Mouse (Mus musculus) brain, embryonic 14.5 days (tissue): ENCODE results near the gene Cyp2w1. TPM values are rescaled to one million over a fixed set of nuclear protein-coding genes. Genes with fewer than 3 reads are reported as not detected.
"Not testable (repeated sequence)": the region's sequence is repeated elsewhere in the genome, so short reads cannot be mapped to it uniquely, and the experiment has no call there.

Experiments
- DNase-seq: peaks from one replicate; pipeline ENCODE4 v3.0.0-alpha.2; 2011; ENCODE audit warnings: low read depth
- CTCF ChIP-seq: fragments of 200-500 bp; IDR thresholded peaks from 2 replicates; pipeline ENCODE4 v1.5.1; 2012; ENCODE audit warnings: inconsistent platforms, mild to moderate bottlenecking, moderate library complexity, borderline replicate concordance; ENCODE audit not compliant: insufficient read depth, insufficient read length; ENCODE audit errors: extremely low read depth
- POLR2A ChIP-seq: fragments of 200-500 bp; IDR thresholded peaks from 2 replicates; pipeline ENCODE4 v1.6.1; 2012; ENCODE audit warnings: mild to moderate bottlenecking, inconsistent platforms, borderline replicate concordance; ENCODE audit not compliant: poor library complexity, insufficient read depth, insufficient read length, severe bottlenecking; ENCODE audit errors: extremely low read depth
- polyA plus RNA-seq: library from polyadenylated mRNA; depleted of rRNA; stranded (reverse); fragments of >200 nt; gene quantifications from 2 replicates; pipeline ENCODE4 v1.2.3, GENCODE M21; 2012

Cyp2w1 gene
- polyA plus RNA-seq, 1 experiment, result 1.7 TPM

DNA sequence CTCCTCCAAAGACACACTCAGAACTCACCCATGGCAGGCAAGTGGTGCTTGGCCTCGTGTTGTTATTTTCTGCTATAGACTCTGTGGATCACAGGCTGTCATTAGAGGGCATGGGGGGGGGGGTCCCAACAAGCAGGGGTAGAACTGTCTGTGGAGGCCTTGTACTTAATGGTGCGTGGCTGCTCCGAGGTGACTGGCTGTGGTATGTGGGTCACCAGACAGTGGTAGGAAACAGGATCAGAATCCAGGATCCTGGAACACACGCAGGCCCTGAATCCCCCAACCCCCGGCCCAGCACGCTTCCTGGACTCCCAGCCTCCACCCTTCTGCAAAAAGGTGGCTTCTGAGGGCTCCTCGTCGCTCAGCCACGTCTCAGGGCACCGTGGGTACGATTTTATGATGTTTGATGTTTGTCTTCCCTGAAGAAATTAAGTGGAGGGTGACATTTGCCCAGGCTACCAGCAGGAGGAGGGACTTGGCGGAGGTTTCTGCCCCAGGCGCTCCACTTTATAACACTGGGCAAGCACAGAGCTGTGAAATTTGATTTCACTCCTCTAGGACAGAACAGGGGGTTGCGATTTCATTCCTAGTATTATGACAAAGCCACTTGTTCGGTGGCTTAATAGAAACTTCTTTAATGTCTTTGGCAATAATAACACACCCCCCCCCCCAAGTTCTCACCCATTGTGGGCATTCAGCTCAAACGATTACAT, 19.0 kb upstream of the Cyp2w1 start:
- no peak for DNase-seq
- TF ChIP-seq CTCF (no peak), POLR2A (no peak)

GRCm38 (mm10) chr5:139334394-139334793, 18.0 kb upstream of the Cyp2w1 start:
- DNase-seq, result not testable (repeated sequence)

DNA sequence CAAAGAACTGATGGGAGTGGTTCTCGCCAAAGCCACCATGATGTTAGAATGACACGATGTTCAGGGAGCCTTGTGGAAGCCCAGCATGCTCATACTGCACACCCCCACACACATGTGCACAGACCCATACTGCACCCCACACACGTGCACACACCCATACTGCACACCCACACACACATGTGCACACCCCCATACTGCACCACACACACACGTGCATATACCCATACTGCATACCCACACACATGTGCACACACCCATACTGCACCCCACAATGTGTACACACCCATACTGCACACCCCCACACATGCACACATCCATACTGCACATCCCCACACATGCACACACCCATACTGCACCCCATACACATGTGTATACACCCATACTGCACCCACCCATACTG, 16.8 kb upstream of the Cyp2w1 start:
- no peak for DNase-seq
- TF ChIP-seq CTCF (no peak), POLR2A (no peak)

DNA sequence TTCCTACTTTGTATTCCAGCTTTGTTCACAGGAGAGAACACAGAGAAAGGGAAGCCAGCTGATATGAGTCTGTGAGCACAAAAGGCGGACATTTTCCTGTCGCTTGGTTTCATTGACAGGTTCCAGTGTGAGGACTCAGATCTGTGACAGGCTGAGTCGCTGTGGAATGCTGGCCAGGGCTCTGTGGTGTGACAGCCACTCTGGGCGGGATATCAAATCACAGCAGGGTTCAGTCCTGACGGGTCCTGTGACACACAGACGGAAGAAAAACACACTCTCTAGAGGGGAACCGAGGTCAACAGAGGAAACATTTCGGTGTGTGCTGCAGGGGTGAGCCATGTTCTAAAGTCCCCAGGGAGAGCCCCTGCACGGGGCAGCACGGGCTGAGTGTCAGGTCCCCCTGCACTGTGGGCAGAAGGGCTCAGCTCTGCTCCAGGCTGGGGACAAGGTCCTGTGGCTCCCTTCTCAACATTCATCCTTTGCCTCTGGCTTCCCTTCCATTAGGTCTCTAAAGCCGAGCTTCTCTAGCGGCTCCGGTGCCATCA, 14.5 kb upstream of the Cyp2w1 start:
- TF ChIP-seq POLR2A (no peak), CTCF (no peak)
- no peak for DNase-seq

GRCm38 (mm10) chr5:139338403-139338802, 14.0 kb upstream of the Cyp2w1 start:
- DNase-seq, result no peak
- TF ChIP-seq POLR2A (no peak), CTCF (no peak)

- TF ChIP-seq CTCF, result no peak
- no peak for TF ChIP-seq POLR2A
- DNase-seq, result no peak
These were observed 13.5 kb upstream of the Cyp2w1 start for GRCm38 (mm10) chr5:139338891-139339290.

DNA sequence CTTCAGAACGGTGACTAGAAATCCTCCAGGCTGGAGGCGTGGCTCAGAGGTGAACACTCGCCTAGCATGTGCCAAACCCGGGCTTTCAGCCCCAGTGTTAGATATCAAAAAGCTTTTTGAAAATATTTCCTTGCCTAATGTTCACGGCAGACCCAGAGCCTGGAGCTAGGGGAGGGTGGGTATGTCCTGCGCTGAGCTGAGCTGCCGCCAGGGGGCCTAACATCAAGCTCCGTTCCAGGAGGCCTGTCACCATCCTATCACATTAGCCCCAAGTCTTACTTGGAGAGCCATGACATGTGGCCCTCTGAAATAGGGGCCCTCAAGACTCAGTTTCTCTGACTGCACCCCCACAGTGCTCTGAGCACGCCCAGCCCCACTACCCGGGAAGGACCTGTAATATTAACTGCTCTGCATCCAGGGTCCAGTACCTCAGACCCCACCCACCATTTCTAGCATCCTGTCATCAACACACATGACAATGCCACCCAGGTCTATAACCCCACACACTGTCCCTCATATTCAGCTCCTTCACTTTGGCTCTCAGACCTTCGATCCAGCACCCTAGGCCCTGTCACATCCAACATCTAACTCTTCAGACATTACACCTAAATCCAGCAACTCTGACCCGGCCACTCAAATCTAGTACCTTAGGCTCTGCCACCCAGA, 8.3 kb upstream of the Cyp2w1 start:
- TF ChIP-seq CTCF (peak; percentile 97), POLR2A (no peak)

GRCm38 (mm10) chr5:139344687-139345363, 7.6 kb upstream of the Cyp2w1 start:
- no peak for TF ChIP-seq CTCF
- TF ChIP-seq POLR2A, result peak; percentile 50; the same call in 1 of the 2 replicates
- DNase-seq, result peak; percentile 97

More for the DNA sequence above, 8.3 kb upstream of the Cyp2w1 start:
- DNase-seq, result peak; percentile 90

- no peak for DNase-seq
- no peak for TF ChIP-seq POLR2A
- no peak for TF ChIP-seq CTCF
These were observed 7.1 kb upstream of the Cyp2w1 start for GRCm38 (mm10) chr5:139345364-139345714.

GRCm38 (mm10) chr5:139347225-139347624, 5.2 kb upstream of the Cyp2w1 start:
- no peak for DNase-seq
- TF ChIP-seq CTCF (no peak), POLR2A (no peak)

- DNase-seq, result no peak
- no peak for TF ChIP-seq CTCF
- no peak for TF ChIP-seq POLR2A
These were observed 2.7 kb upstream of the Cyp2w1 start for GRCm38 (mm10) chr5:139349713-139350112.
